ENCODE assay signal across 8 mouse cellular contexts in the genomic region with DNA sequence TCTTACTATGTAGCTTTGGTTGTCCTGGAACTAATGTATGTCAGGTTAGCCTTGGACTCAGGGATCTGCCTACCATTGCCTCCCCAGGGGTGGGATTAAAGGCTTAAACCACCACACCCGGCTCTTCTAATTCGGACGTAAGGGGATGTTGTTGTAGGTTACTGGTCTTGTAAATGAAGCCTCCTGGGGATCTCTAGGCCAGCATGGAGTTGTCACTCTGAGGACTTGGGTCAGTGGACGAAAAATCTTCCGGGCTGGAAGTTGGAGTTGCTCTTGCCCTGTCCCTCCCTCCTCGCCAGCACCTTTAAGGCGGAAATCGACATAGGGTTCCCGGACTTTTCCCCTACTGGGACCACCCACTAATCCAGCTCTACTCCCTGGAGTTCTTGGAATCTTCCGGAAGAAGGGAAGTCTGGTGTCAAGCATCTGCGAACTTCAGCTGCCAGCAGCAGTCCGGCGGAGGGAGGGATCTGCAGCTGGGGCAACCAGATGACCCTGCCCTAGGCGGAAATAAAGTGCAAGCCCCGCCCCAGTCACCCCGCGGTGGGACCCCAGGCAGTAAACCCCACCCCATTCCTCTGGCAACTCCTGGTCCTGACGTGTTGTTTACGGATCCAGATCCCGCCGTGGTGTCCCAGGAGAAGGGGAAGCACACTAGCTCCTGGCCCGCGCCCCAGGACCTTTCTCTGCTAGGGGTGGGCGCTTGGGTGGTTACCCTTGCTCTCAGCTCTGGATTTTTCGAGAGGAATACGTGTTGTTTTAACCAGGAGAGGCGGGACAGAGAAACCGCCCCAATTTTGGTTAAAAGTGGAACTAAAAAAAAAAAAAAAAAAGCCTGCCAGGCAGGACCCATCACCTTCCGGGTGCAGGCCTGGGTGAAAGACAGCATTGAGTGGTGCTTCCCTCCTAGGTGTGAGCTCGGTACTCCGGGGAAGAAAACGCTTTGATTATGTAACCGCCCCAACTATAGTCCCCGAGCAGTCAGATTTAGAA. TPM values are rescaled to one million over a fixed set of nuclear protein-coding genes. Genes with fewer than 3 reads are reported as not detected.
DNase-seq lines count a peak whose midpoint lies in the region; ATAC-seq and TF ChIP-seq lines count a peak whose summit lies in the region.

No protein-coding gene starts in this region.

- H3K4me3 ChIP-seq in cortical plate, adult 2 months (ENCODE audit: insufficient read depth, low read length): peak overlapping the region; percentile 52

- TF ChIP-seq CTCF in cortical plate, adult 2 months (IDR thresholded peaks at IDR 0.05; ENCODE audit: extremely low read depth, insufficient read depth, low read length): no peak

- intact Hi-C loops in left cerebral cortex, postnatal 25 days (cut with DNase I): no loop called here

- peak; percentile 56; the same call in 1 of the 2 replicates for TF ChIP-seq POLR2A in cortical plate, adult 2 months (IDR thresholded peaks at IDR 0.05; ENCODE audit: extremely low read depth, insufficient read depth, low read length)

- no peaks in the 10 kb centered on the region; the same call in 1 of the 2 replicates for H3K4me1 ChIP-seq in cortical plate, adult 2 months (ENCODE audit: control insufficient read depth, insufficient read depth, low read length)

- H3K27ac ChIP-seq in cortical plate, adult 2 months (ENCODE audit: insufficient read depth, low read length): peak overlapping the region; percentile 26

- peak; percentile 65 for DNase-seq in T-cell, adult 2 months (ENCODE audit: low spot score)
- peak; percentile 88 for DNase-seq in gastrocnemius, postnatal 10 days
- peak; percentile 82 for DNase-seq in induced T-regulatory cell, adult 2 months (ENCODE audit: low read depth)
- peak; percentile 46 to 59 for DNase-seq in left cerebral cortex, postnatal 25 days (ENCODE audit: low spot score in 2 of 2)
- DNase-seq in right cerebral cortex, postnatal 25 days: peak; percentile 45
- peak; percentile 82 to 95 for DNase-seq in urinary bladder, postnatal 36 days (ENCODE audit: low spot score in 2 of 2)

- ATAC-seq in megakaryocyte-erythroid progenitor cell, adult 5-6 weeks (replicated peaks; ENCODE audit: low FRiP score, low TSS enrichment, poor library complexity, severe bottlenecking): peak; percentile 66

RNA-seq across cellular contexts. Expression of a gene that starts 6.4 kb away (rescaled TPM):
- polyA plus RNA-seq in cortical plate, adult 2 months (2012; rRNA removed): 10.3 and 10.5 TPM in 2 replicates
- 10 to 100 TPM; 32.9 to 43.2 TPM for total RNA-seq in gastrocnemius, postnatal 10 days (2021)
- 10 to 100 TPM; 24.3 to 27.0 TPM for total RNA-seq in left cerebral cortex, postnatal 25 days (2021)
- 68.0 and 80.3 TPM in 2 replicates for total RNA-seq in megakaryocyte-erythroid progenitor cell, adult 5-6 weeks (2014; fragmentation: Nextera tagmentation)
- total RNA-seq in megakaryocyte-erythroid progenitor cell, adult 5-6 weeks (2017): 45.0 and 62.2 TPM in 2 replicates

RNA-seq across cellular contexts. Expression of a gene that starts 32.5 kb away (rescaled TPM):
- polyA plus RNA-seq in cortical plate, adult 2 months (2012; rRNA removed): 1.6 and 2.3 TPM in 2 replicates
- total RNA-seq in gastrocnemius, postnatal 10 days (2021): 1 to 10 TPM in 1 of 2 experiments, under 1 TPM in 1; 0.14 to 7.4 TPM
- under 1 TPM; 0.41 to 0.66 TPM for total RNA-seq in left cerebral cortex, postnatal 25 days (2021)
- total RNA-seq in megakaryocyte-erythroid progenitor cell, adult 5-6 weeks (2014; fragmentation: Nextera tagmentation): not detected in 2 replicates
- total RNA-seq in megakaryocyte-erythroid progenitor cell, adult 5-6 weeks (2017): not detected in 2 replicates

RNA-seq across cellular contexts. Expression of a gene that starts 45.6 kb away (rescaled TPM):
- polyA plus RNA-seq in cortical plate, adult 2 months (2012; rRNA removed): 1.2 and 1.4 TPM in 2 replicates
- total RNA-seq in gastrocnemius, postnatal 10 days (2021): 1 to 10 TPM; 4.1 to 5.8 TPM
- 1 to 10 TPM in 1 of 2 experiments, under 1 TPM in 1; 0.62 to 2.4 TPM for total RNA-seq in left cerebral cortex, postnatal 25 days (2021)
- not detected in 2 replicates for total RNA-seq in megakaryocyte-erythroid progenitor cell, adult 5-6 weeks (2014; fragmentation: Nextera tagmentation)
- total RNA-seq in megakaryocyte-erythroid progenitor cell, adult 5-6 weeks (2017): not detected in 2 replicates

RNA-seq across cellular contexts. Expression of a gene that starts 49.0 kb away (rescaled TPM):
- 20.2 and 23.2 TPM in 2 replicates for polyA plus RNA-seq in cortical plate, adult 2 months (2012; rRNA removed)
- total RNA-seq in gastrocnemius, postnatal 10 days (2021): 10 to 100 TPM in 1 of 2 experiments, 1 to 10 TPM in 1; 7.8 to 11.1 TPM
- total RNA-seq in left cerebral cortex, postnatal 25 days (2021): 10 to 100 TPM; 14.0 to 16.6 TPM
- 145 and 165 TPM in 2 replicates for total RNA-seq in megakaryocyte-erythroid progenitor cell, adult 5-6 weeks (2014; fragmentation: Nextera tagmentation)
- total RNA-seq in megakaryocyte-erythroid progenitor cell, adult 5-6 weeks (2017): 179 and 207 TPM in 2 replicates

RNA-seq across cellular contexts. Expression of a gene that starts 59.3 kb away (rescaled TPM):
- 85.6 and 90.3 TPM in 2 replicates for polyA plus RNA-seq in cortical plate, adult 2 months (2012; rRNA removed)
- total RNA-seq in gastrocnemius, postnatal 10 days (2021): 10 to 100 TPM; 11.3 to 14.5 TPM
- 10 to 100 TPM; 35.8 to 42.0 TPM for total RNA-seq in left cerebral cortex, postnatal 25 days (2021)
- total RNA-seq in megakaryocyte-erythroid progenitor cell, adult 5-6 weeks (2014; fragmentation: Nextera tagmentation): 61.5 and 97.6 TPM in 2 replicates
- 50.3 and 54.5 TPM in 2 replicates for total RNA-seq in megakaryocyte-erythroid progenitor cell, adult 5-6 weeks (2017)

Comparison
In these comparisons a context has a peak if more than half of its experiments do, and no peak if none do; other contexts are left out.
1. Peak in every context shown above with its lines: DNase-seq, ATAC-seq, H3K4me3 ChIP-seq and H3K27ac ChIP-seq.